Mouse (Mus musculus): Measurements from ENCODE around the gene Mrgpre.
A peak's percentile ranks its signal among the peaks of the same experiment; 100 is the strongest.

Mrgpre gene

DNA sequence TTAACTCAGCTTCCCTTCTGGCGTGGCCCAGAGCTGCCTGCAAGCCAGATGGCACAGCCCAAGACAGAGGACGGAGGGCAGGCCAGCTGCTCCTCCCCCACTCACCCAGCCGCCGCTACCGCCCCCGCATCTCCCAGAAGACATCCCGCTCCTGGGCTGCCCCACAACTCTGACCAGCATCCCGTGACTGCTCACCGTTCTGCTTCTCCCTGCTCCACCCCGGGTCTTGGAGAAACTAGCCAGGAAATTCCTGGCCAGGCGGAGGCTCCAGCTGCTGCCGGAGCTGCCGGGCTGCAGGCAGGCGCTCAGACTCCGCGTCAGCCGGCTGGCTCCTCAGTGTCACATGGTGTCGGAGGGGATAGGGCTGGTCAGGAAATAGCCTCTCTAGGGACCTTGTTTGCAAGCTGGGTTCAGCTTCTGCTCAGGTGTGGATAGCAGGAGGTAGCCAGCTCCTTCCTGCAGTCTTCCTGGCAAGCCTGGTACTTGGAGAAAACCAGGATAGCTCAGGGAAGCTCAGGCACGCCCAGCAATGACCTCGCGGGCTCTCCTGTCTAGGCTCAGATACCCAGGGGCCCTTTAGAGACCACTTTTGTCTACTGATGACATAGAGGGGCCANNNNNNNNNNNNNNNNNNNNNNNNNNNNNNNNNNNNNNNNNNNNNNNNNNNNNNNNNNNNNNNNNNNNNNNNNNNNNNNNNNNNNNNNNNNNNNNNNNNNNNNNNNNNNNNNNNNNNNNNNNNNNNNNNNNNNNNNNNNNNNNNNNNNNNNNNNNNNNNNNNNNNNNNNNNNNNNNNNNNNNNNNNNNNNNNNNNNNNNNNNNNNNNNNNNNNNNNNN, at the start of gene Mrgpre:
Gene Mrgpre, minus strand, starts transcription at position 505 of the 834 bp plus-strand sequence.
- peak; percentile 76 to 79 for DNase-seq

GRCm38 (mm10) chr7:143833581-143834190, 49.4 kb upstream of the Mrgpre start:
- DNase-seq: no peak

- DNase-seq: no peak
These were observed 48.3 kb upstream of the Mrgpre start for GRCm38 (mm10) chr7:143832611-143833010.

- DNase-seq: peak; percentile 39 to 40
These were observed 47.9 kb upstream of the Mrgpre start for GRCm38 (mm10) chr7:143832196-143832595.

- DNase-seq: no peak
These were observed 46.1 kb upstream of the Mrgpre start for GRCm38 (mm10) chr7:143830399-143830798.

DNA sequence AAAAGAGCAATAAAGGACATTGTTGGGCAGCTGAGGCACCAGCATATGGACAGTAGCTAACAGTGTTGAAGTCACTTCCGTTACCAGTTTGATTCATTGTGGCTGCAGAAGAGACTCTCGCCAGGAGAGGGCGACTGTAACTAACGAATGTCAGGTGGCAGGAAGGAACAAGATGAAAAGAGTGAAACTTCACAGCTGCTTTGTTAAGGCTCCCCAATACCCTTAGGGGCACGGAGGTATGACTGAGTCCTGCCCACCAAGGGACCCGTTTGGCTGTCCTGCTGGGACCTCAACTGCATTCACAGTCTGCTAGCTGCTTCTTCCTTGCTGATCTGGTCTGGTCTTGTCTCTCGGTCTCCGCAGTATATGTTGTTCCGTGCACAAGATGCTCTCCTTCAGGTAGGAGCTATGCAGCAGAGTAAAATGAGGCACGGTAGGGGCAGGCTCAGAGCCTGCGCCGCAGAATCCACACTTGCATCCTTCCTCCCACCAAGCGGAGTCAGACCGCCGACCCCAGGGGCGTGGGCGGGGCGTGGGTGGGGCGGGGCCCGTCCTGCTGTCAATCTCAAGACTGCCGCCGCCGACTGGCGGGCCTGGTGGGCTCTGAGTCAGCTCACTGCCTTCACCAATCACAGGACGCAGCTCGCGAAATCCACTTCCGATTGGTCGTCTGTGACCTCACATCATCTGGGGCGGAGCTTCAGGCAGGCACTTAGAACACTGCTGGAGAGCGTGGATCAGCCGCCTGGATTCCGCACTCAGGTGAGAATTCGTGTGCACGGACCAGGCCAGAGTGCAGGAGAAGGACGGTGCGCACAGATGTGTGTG, 45.4 kb upstream of the Mrgpre start:
- peak; percentile 97 to 98 for DNase-seq

DNA sequence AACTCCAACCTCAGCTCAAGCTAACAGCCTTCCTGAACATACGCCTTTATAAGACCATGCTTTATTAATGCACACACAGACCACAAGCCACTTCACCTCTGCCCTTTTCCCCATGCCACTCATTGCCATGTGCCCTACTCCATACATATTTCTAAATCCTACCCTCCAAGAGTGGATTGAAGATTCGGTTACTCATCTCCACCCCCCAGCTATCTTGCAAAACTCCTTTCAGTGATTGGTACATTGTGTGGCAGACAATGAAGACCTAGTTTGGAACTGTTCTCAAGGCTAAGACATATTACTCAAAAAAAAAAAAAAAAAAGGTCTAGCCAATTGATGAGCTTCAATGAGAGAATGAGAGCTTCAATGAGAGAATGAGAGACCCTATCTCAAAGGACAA, 42.7 kb upstream of the Mrgpre start:
- DNase-seq: no peak

GRCm38 (mm10) chr7:143823266-143823605, 38.9 kb upstream of the Mrgpre start:
- DNase-seq: no peak

- peak; percentile 99 to 100 for DNase-seq
These were observed 38.3 kb upstream of the Mrgpre start, which contains the start of the genes Nadsyn1 and Dhcr7 for GRCm38 (mm10) chr7:143822375-143823265. Gene Nadsyn1 (minus strand): TSS chr7:143822849. Gene Dhcr7 (plus strand): TSS chr7:143823145.

DNA sequence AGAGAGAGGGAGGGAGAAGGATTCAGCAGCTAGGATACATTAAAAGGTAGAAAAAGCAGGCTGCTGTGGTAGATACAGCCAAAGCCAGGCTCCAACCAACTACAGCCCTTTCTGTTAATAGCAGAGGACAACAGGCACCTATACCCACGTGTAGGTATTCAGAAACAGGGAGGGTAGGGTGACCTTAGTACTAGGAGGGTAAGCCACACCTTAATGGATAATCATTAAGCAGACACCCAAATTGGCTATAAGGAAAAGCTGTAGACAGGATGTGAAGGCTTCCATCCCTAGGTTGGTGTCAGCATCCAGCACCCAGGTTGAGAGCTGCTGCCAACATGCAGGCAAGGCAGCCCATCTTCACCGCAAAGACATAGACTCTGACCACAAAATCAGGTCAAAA, 36.9 kb upstream of the Mrgpre start:
- DNase-seq: no peak

DNA sequence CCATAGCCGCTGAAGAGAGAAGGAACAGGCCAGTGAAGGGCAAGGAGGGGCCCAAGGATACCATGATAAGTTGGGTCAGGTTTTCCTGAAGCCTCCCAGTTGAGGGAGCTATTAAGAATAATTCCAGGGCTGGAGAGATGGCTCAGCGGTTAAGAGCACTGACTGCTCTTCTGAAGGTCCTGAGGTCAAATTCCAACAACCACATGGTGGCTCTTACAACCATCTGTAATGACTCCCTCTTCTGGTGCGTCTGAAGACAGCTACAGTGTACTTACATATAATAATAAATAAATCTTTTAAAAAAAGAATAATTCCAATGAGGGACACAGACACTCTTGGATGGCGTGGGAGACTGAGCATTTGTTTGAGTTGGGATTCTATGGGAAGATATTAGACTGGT, 34.9 kb upstream of the Mrgpre start:
- DNase-seq: no peak

DNA sequence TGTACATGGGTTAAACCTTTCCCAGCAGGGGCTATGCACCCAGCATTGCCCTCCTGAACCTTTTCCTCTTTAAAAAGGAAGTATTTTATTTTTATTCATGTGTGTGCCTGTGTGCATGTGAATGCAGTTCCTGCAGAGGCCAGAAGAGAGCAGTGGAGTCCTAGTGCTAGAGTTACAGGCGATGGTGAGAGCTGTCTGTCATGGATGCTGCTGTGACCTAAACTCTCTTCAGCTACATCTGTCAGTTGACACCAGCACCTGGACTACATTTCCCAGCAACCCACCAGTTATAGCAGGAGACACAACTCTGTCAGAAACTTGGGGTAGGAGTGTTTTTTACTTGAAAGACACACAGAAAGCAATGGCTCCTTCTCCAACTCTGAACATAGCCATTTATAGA, 24.6 kb upstream of the Mrgpre start:
- DNase-seq: peak in 1 of 2 experiments; percentile 5

DNA sequence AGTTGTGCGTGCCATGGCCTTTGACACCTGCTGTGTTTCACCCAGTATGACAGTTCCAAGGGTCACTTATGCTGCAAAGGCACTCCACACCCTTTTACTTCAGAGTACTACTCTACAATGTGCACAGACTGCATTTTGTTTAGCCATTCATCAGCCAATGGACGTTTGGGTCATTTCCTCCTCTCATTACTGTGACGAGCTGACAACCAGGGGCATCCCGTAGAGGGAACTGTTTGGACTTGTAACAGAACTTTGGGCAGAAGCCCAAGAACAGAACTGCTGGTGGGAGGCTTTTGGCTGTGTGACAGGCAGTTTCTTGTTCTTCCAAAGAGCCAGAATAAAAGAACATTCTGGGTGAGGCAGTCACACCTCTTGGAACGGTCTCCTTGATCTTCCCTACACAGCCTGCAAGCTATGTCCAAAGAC, 20.9 kb upstream of the Mrgpre start:
- DNase-seq: peak in 1 of 2 experiments; percentile 33

- DNase-seq: no peak
These were observed 17.1 kb upstream of the Mrgpre start for GRCm38 (mm10) chr7:143801195-143802065.

DNA sequence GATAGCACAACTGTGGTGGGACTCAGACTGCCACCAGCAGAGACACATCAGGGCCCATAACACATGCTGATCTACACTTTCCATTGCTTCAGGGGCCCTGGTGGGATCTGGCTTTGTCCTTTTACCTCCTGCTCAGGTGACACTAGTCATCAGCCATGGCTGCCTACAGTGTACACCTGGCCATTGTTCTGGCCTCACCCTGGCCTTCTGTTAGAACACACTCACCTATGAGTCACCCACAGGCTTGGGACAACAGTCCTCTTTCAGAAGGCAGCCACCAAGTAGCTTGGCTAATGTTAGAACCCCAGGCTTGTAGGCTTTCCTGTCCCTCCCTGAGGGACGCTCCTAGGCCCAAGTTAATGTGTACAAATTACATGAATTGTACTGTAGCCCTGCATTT, 16.5 kb upstream of the Mrgpre start:
- peak in 1 of 2 experiments; percentile 7 for DNase-seq

- no peak for DNase-seq
These were observed 14.5 kb upstream of the Mrgpre start for GRCm38 (mm10) chr7:143798783-143799182.

DNA sequence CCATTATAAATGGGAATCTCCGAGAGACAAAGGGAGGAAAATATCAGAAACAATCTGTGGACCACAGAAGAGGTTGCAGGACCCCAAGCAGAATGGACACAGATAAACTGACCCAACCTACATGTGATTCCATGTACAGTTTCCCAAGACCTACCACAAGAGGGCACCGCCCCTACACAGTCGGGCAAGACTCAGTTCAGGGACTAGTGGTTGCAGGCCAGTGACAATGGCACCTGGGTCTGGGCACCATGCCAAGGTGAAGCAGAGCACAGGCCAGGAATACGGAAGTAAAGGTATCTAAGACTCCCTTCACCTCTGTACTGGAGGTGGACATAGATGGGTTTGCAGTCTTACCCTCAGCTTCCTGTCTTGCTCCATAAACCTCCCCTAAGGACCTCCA, 8.8 kb upstream of the Mrgpre start:
- peak; percentile 76 to 81 for DNase-seq

GRCm38 (mm10) chr7:143792336-143792985, 8.2 kb upstream of the Mrgpre start:
- DNase-seq: no peak

DNA sequence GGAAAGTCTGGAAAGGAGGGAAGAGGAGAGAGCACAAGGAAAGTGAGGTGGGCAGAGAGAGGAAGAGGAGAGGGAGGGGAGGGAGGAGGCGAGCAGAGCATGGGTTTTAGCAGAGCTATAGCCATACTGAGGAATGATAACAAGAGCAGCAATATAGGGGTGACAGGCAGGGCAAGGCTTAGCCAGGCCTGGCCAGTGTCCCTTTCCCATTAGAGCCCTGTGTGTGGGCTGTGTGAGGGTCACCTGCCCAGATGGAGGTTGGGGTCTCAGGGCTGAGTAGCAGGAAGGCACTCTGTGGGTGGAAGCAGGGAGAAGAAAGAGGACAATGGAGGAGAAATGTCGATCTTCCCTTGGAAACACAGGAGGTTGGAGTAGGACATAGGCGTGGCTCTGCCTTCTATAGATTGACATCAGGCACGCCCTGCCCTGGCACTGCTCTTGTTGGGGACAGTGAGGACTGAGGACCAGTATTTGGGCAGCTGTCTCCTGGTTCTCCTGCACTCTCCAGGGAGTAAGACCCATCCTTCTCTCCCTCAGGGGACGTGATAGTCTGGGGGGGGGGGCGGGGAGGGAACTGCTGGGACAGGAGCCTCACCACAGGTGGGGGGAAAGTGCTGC, 813 bp downstream of the Mrgpre start:
- DNase-seq: no peak

DNA sequence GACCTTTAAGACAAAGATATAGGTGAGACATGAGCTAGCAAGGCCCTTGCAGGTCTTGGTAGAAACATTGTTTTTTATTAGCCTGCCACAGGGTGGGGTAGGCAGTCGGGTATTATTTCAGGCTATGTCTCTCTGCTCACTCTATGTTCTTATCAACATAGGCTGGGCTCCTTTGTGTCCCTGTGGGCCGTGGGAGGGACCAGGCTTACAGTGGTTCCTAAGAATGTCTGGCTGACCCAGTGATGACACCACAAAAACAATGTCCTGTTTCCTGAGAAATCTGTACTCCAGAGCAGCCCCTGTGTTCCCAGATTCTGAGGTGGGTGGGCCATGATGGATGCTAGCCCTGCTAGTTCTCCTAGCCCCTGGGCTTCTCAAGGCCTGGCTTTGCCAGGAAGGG, 6.9 kb downstream of the Mrgpre start:
- DNase-seq: no peak
